Mouse (Mus musculus): ENCODE results near the gene Cic. TPM values are rescaled to one million over a fixed set of nuclear protein-coding genes. Genes with fewer than 3 reads are reported as not detected.

The Cic gene
- polyA plus RNA-seq, 1 experiment from 2014 or later: 25.2 TPM

DNA sequence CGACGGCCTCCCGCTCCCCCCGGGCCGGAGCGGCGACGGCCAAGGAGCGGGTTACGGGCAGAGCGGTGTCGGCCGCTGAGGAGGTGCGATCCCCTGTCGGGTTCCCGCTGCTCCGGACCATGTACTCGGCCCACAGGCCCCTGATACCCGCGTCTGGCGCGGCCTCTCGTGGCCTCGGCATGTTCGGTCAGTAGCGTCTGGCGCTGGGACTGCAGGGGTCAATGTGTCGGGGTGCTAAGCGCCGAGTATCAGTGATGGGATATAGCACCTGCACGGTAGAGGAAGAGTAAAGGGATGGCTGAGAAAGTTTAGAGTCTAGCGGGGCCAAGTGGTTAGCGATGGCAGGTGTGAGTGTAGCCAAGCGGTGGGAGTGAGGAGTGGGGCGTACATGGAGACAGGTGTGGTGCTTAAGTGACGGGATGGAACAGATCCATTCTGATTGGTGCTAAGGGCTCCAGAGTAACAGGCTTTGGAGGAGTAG is 15.3 kb downstream of the Cic start:
- Histone ChIP-seq H3K27me3 (replicated peaks; ENCODE audit: control insufficient read depth, insufficient read depth, low read length) (no peaks in the 10 kb centered on the region), H3K4me1 (replicated peaks; ENCODE audit: control insufficient read depth, insufficient read depth, low read length) (peaks cover 39% of the 10 kb centered on the region), H3K36me3 (ENCODE audit: control insufficient read depth, insufficient read depth, low read length) (peaks cover 32% of the 10 kb centered on the region), H3K9ac (ENCODE audit: low read depth, low read length) (peak overlapping the region; percentile 82), H3K4me3 (ENCODE audit: low read depth, low read length) (peak overlapping the region; percentile 62), H3K27ac (ENCODE audit: low read depth, low read length) (peak overlapping the region; percentile 94), H3K9me3 (ENCODE audit: control insufficient read depth, low read length) (no peaks in the 10 kb centered on the region), H3K4me2 (peak overlapping the region; percentile 74)
- peak; percentile 71 for DNase-seq (ENCODE audit: low spot score)
- under 1% methylated on average over 27 of the region's 36 CpGs for WGBS
- ATAC-seq (replicated peaks; ENCODE audit: low FRiP score): no peak

DNA sequence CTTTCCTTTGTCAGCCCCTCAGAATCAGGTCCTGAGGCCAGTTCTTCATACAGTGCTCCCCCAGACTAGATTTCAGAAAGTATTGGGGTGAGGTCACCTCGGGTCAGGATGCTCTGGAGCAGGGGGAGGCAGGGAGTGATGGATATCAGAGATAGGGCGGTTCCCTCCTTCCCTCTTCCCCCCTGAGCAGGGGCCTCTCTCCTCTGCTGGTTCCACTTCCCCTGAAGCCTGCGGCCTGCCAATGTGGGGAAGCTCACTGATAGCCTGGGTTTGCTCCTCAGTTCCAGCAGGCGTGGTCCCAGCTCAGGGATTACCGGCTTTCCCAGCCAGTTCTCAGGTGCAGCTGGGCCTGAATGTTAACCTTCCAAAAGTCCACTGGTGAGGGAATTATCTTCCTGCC is 16.1 kb downstream of the Cic start:
- no peaks in the 10 kb centered on the region for H3K9me3 ChIP-seq (ENCODE audit: control insufficient read depth, low read length)
- H3K4me1 ChIP-seq (replicated peaks; ENCODE audit: control insufficient read depth, insufficient read depth, low read length): peaks cover 38% of the 10 kb centered on the region
- H3K4me3 ChIP-seq (ENCODE audit: low read depth, low read length): peak overlapping the region; percentile 62
- H3K36me3 ChIP-seq (ENCODE audit: control insufficient read depth, insufficient read depth, low read length): peaks cover 41% of the 10 kb centered on the region
- H3K27me3 ChIP-seq (replicated peaks; ENCODE audit: control insufficient read depth, insufficient read depth, low read length): no peaks in the 10 kb centered on the region
- peak overlapping the region; percentile 74 for H3K4me2 ChIP-seq
- no peak for ATAC-seq (replicated peaks; ENCODE audit: low FRiP score)
- peak overlapping the region; percentile 82 for H3K9ac ChIP-seq (ENCODE audit: low read depth, low read length)
- WGBS: 10% methylated on average over 5 of the region's 5 CpGs
- DNase-seq (ENCODE audit: low spot score): no peak
- peak overlapping the region; percentile 94; the same call in 1 of the 2 replicates for H3K27ac ChIP-seq (ENCODE audit: low read depth, low read length)

GRCm38 (mm10) chr7:25284171-25284570 is 16.7 kb downstream of the Cic start:
- H3K36me3 ChIP-seq (ENCODE audit: control insufficient read depth, insufficient read depth, low read length): peaks cover 46% of the 10 kb centered on the region
- ATAC-seq (replicated peaks; ENCODE audit: low FRiP score) (no peak), DNase-seq (ENCODE audit: low spot score) (no peak)
- H3K9ac ChIP-seq (ENCODE audit: low read depth, low read length): no peak overlapping the region; the same call in 1 of the 2 replicates
- H3K4me1 ChIP-seq (replicated peaks; ENCODE audit: control insufficient read depth, insufficient read depth, low read length): peaks cover 38% of the 10 kb centered on the region
- H3K4me3 ChIP-seq (ENCODE audit: low read depth, low read length): peak overlapping the region; percentile 62
- peak overlapping the region; percentile 74 for H3K4me2 ChIP-seq
- no peak overlapping the region for H3K27ac ChIP-seq (ENCODE audit: low read depth, low read length)
- H3K27me3 ChIP-seq (replicated peaks; ENCODE audit: control insufficient read depth, insufficient read depth, low read length): no peaks in the 10 kb centered on the region
- 62% methylated on average over 2 of the region's 2 CpGs for WGBS
- no peaks in the 10 kb centered on the region for H3K9me3 ChIP-seq (ENCODE audit: control insufficient read depth, low read length)

- Histone ChIP-seq H3K27ac (ENCODE audit: low read depth, low read length) (no peak overlapping the region), H3K9ac (ENCODE audit: low read depth, low read length) (no peak overlapping the region), H3K27me3 (replicated peaks; ENCODE audit: control insufficient read depth, insufficient read depth, low read length) (no peaks in the 10 kb centered on the region), H3K4me1 (replicated peaks; ENCODE audit: control insufficient read depth, insufficient read depth, low read length) (peaks cover 35% of the 10 kb centered on the region), H3K9me3 (ENCODE audit: control insufficient read depth, low read length) (peaks cover 3% of the 10 kb centered on the region; the same call in 1 of the 2 replicates), H3K4me3 (ENCODE audit: low read depth, low read length) (no peak overlapping the region), H3K36me3 (ENCODE audit: control insufficient read depth, insufficient read depth, low read length) (peaks cover 52% of the 10 kb centered on the region), H3K4me2 (no peak overlapping the region)
- WGBS: 78% methylated on average over 5 of the region's 5 CpGs
- ATAC-seq (replicated peaks; ENCODE audit: low FRiP score): no peak
- DNase-seq (ENCODE audit: low spot score): no peak
Observed at GRCm38 (mm10) chr7:25284766-25285165, 17.3 kb downstream of the Cic start.

- Histone ChIP-seq H3K27me3 (replicated peaks; ENCODE audit: control insufficient read depth, insufficient read depth, low read length) (no peaks in the 10 kb centered on the region), H3K4me1 (replicated peaks; ENCODE audit: control insufficient read depth, insufficient read depth, low read length) (peaks cover 26% of the 10 kb centered on the region), H3K4me3 (ENCODE audit: low read depth, low read length) (no peak overlapping the region), H3K9me3 (ENCODE audit: control insufficient read depth, low read length) (peaks cover 5% of the 10 kb centered on the region; the same call in 1 of the 2 replicates), H3K36me3 (ENCODE audit: control insufficient read depth, insufficient read depth, low read length) (peaks cover 61% of the 10 kb centered on the region), H3K27ac (ENCODE audit: low read depth, low read length) (no peak overlapping the region), H3K4me2 (no peak overlapping the region), H3K9ac (ENCODE audit: low read depth, low read length) (no peak overlapping the region)
- DNase-seq (ENCODE audit: low spot score): no peak
- 94% methylated on average over 20 of the region's 20 CpGs for WGBS
- ATAC-seq (replicated peaks; ENCODE audit: low FRiP score): no peak
Observed at GRCm38 (mm10) chr7:25285511-25286238, 18.2 kb downstream of the Cic start.

GRCm38 (mm10) chr7:25286989-25287388 is 19.5 kb downstream of the Cic start:
- WGBS: 82% methylated on average over 8 of the region's 8 CpGs
- no peak overlapping the region for H3K9ac ChIP-seq (ENCODE audit: low read depth, low read length)
- DNase-seq (ENCODE audit: low spot score): no peak
- peaks cover 74% of the 10 kb centered on the region for H3K36me3 ChIP-seq (ENCODE audit: control insufficient read depth, insufficient read depth, low read length)
- ATAC-seq (replicated peaks; ENCODE audit: low FRiP score): no peak
- no peak overlapping the region for H3K4me3 ChIP-seq (ENCODE audit: low read depth, low read length)
- peaks cover 20% of the 10 kb centered on the region for H3K4me1 ChIP-seq (replicated peaks; ENCODE audit: control insufficient read depth, insufficient read depth, low read length)
- H3K9me3 ChIP-seq (ENCODE audit: control insufficient read depth, low read length): peaks cover 5% of the 10 kb centered on the region; the same call in 1 of the 2 replicates
- no peak overlapping the region for H3K4me2 ChIP-seq
- H3K27ac ChIP-seq (ENCODE audit: low read depth, low read length): no peak overlapping the region
- no peaks in the 10 kb centered on the region for H3K27me3 ChIP-seq (replicated peaks; ENCODE audit: control insufficient read depth, insufficient read depth, low read length)

DNA sequence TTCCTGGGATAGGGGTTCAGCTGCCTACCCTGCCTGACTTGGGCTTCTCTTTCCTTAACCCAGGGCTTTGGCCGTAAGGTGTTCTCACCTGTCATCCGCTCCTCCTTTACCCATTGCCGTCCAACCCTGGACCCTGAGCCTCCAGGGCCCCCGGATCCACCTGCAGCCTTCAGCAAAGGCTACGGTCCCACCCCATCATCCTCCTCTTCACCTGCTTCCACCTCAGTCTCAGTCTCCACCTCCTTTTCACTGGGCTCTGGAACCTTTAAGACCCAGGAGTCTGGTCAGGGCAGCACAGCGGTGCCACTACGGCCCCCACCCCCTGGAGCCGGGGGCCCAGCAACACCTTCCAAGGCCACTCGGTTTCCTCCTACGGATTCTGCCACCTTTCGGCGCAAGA is 20.5 kb downstream of the Cic start:
- H3K27ac ChIP-seq (ENCODE audit: low read depth, low read length): no peak overlapping the region
- H3K27me3 ChIP-seq (replicated peaks; ENCODE audit: control insufficient read depth, insufficient read depth, low read length): no peaks in the 10 kb centered on the region
- H3K9me3 ChIP-seq (ENCODE audit: control insufficient read depth, low read length): peaks cover 5% of the 10 kb centered on the region; the same call in 1 of the 2 replicates
- H3K4me2 ChIP-seq: no peak overlapping the region
- H3K36me3 ChIP-seq (ENCODE audit: control insufficient read depth, insufficient read depth, low read length): peaks cover 84% of the 10 kb centered on the region
- ATAC-seq (replicated peaks; ENCODE audit: low FRiP score): no peak
- WGBS: 91% methylated on average over 12 of the region's 12 CpGs
- no peak for DNase-seq (ENCODE audit: low spot score)
- no peak overlapping the region for H3K9ac ChIP-seq (ENCODE audit: low read depth, low read length)
- no peak overlapping the region for H3K4me3 ChIP-seq (ENCODE audit: low read depth, low read length)
- H3K4me1 ChIP-seq (replicated peaks; ENCODE audit: control insufficient read depth, insufficient read depth, low read length): peaks cover 20% of the 10 kb centered on the region

DNA sequence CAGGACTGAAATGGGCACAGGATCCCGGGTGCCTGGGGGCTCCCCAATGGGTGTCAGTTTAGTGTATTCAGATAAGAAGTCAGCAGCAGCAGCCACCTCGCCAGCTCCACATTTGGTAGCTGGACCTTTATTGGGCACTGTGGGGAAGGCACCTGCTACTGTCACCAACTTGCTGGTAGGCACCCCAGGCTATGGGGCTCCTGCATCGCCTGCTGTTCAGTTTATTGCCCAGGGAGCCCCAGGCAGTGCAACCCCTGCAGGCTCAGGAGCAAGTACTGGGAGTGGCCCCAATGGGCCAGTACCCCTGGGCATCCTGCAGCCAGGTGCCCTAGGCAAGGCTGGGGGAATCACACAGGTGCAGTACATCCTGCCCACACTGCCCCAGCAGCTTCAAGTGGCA is 21.2 kb downstream of the Cic start:
- ATAC-seq (replicated peaks; ENCODE audit: low FRiP score) (no peak), DNase-seq (ENCODE audit: low spot score) (no peak)
- Histone ChIP-seq H3K9ac (ENCODE audit: low read depth, low read length) (no peak overlapping the region), H3K9me3 (ENCODE audit: control insufficient read depth, low read length) (peaks cover 5% of the 10 kb centered on the region; the same call in 1 of the 2 replicates), H3K4me1 (replicated peaks; ENCODE audit: control insufficient read depth, insufficient read depth, low read length) (peaks cover 13% of the 10 kb centered on the region), H3K4me3 (ENCODE audit: low read depth, low read length) (no peak overlapping the region), H3K27me3 (replicated peaks; ENCODE audit: control insufficient read depth, insufficient read depth, low read length) (no peaks in the 10 kb centered on the region), H3K4me2 (no peak overlapping the region), H3K27ac (ENCODE audit: low read depth, low read length) (no peak overlapping the region), H3K36me3 (ENCODE audit: control insufficient read depth, insufficient read depth, low read length) (peaks cover 89% of the 10 kb centered on the region)
- 85% methylated on average over 3 of the region's 3 CpGs for WGBS

DNA sequence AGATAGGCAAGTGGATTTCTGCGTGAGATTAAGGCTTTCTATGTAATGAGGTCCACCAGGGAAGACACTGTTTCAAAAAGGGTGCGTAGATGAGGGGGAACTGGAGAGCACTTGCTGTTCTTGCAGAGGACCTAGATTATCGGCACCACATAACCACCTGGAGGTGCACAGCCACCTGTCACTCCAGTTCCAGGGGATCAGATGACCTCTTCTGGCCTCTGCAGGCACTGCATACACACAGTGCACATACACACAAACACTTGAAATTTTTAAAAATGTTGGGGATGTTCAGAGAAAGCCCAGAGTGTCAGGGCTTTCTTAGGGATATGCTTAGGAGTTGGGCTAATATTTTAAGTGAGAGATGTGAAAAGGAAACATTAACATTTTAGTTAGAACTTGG is 22.4 kb downstream of the Cic start:
- Histone ChIP-seq H3K27me3 (replicated peaks; ENCODE audit: control insufficient read depth, insufficient read depth, low read length) (no peaks in the 10 kb centered on the region), H3K4me1 (replicated peaks; ENCODE audit: control insufficient read depth, insufficient read depth, low read length) (peaks cover 3% of the 10 kb centered on the region; the same call in 1 of the 2 replicates), H3K9ac (ENCODE audit: low read depth, low read length) (no peak overlapping the region), H3K4me2 (no peak overlapping the region), H3K4me3 (ENCODE audit: low read depth, low read length) (no peak overlapping the region), H3K27ac (ENCODE audit: low read depth, low read length) (no peak overlapping the region), H3K9me3 (ENCODE audit: control insufficient read depth, low read length) (peaks cover 5% of the 10 kb centered on the region; the same call in 1 of the 2 replicates), H3K36me3 (ENCODE audit: control insufficient read depth, insufficient read depth, low read length) (peaks cover 85% of the 10 kb centered on the region)
- DNase-seq (ENCODE audit: low spot score): no peak
- WGBS: 96% methylated on average over 3 of the region's 3 CpGs
- ATAC-seq (replicated peaks; ENCODE audit: low FRiP score): no peak
